In the genomic region with DNA sequence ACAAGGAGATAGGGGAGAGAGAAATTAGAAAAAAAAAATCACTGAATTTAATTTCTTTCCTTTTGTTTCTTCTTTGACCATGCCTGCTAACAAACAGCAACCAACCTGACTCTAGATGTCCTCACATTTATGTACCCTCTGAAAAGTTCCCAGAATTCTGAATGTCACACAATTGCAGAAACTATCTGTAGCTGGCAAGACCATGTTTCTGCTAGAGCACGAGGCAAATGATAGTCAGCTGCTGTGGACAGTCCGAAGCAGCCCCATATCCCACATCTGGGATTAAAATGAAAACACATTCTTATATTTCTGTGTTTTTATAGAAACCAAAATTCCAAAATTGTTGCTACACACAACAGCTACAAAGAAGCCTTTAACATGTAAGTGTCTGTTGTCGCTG, we compare ENCODE assay signal across 21 mouse cellular contexts. TPM values are rescaled to one million over a fixed set of nuclear protein-coding genes. Genes with fewer than 3 reads are reported as not detected.
"Had no signal": no experiment of that assay in that cellular context is flagged by ENCODE, and none has a peak within 500 bp of the region (broad histone marks: within the 10 kb centered on the region; RNA-seq: fewer than 3 reads in every experiment).

A gene (minus strand): TSS at position 101 of the 400 bp plus-strand sequence.

- H3K27me3 ChIP-seq: kidney, embryonic 15.5 days; limb, embryonic 12.5 days; limb, embryonic 15.5 days; midbrain, embryonic 12.5 days; midbrain, embryonic 15.5 days; neural tube, embryonic 13.5 days; stomach, embryonic 15.5 days had no signal

- DNase-seq: kidney, adult 11 months; kidney, adult 8-10 months; kidney, postnatal 14 days; kidney, postnatal 4 days; left cerebral cortex, postnatal 4 days; lung, embryonic 14.5 days; retina, postnatal 1 day; right cerebral cortex, postnatal 25 days; spleen, adult 18-20 months; thymus, adult 18-20 months; thymus, postnatal 4 days had no signal

- H3K9me3 ChIP-seq: kidney, embryonic 15.5 days; limb, embryonic 12.5 days; limb, embryonic 15.5 days; midbrain, embryonic 12.5 days; midbrain, embryonic 15.5 days; neural tube, embryonic 13.5 days; stomach, embryonic 15.5 days had no signal

- H3K4me2 ChIP-seq: kidney, embryonic 15.5 days; limb, embryonic 12.5 days; limb, embryonic 15.5 days; lung, embryonic 14.5 days; midbrain, embryonic 12.5 days; midbrain, embryonic 15.5 days; neural tube, embryonic 13.5 days; stomach, embryonic 15.5 days had no signal

- H3K4me3 ChIP-seq: kidney, embryonic 15.5 days; limb, embryonic 12.5 days; limb, embryonic 15.5 days; midbrain, embryonic 12.5 days; midbrain, embryonic 15.5 days; myocyte; neural tube, embryonic 13.5 days; stomach, embryonic 15.5 days had no signal

- H3K9ac ChIP-seq: kidney, embryonic 15.5 days; limb, embryonic 12.5 days; limb, embryonic 15.5 days; lung, embryonic 14.5 days; midbrain, embryonic 12.5 days; midbrain, embryonic 15.5 days; neural tube, embryonic 13.5 days; stomach, embryonic 15.5 days had no signal

- H3K36me3 ChIP-seq: kidney, embryonic 15.5 days; limb, embryonic 12.5 days; limb, embryonic 15.5 days; midbrain, embryonic 12.5 days; midbrain, embryonic 15.5 days; neural tube, embryonic 13.5 days; stomach, embryonic 15.5 days had no signal

- ATAC-seq: midbrain, embryonic 15.5 days had no signal

- H3K4me1 ChIP-seq: limb, embryonic 12.5 days; limb, embryonic 15.5 days; midbrain, embryonic 12.5 days; midbrain, embryonic 15.5 days; neural tube, embryonic 13.5 days; stomach, embryonic 15.5 days had no signal

- H3K27ac ChIP-seq: kidney, embryonic 15.5 days; limb, embryonic 12.5 days; limb, embryonic 15.5 days; macrophage; midbrain, embryonic 12.5 days; midbrain, embryonic 15.5 days; neural tube, embryonic 13.5 days; stomach, embryonic 15.5 days had no signal

RNA-seq across cellular contexts. Expression of the gene that starts here (rescaled TPM):
- total RNA-seq: monocyte, adult 5-6 weeks had no signal
- polyA plus RNA-seq: lung, embryonic 14.5 days had no signal
